Mouse (Mus musculus): ENCODE data around the gene Gm28038. TPM values are rescaled to one million over a fixed set of nuclear protein-coding genes. Genes with fewer than 3 reads are reported as not detected.

Gm28038 gene
- not detected in 2 replicates for polyA plus RNA-seq (2015; fragmentation: Nextera tagmentation; extraction: Ambion mirVana)

DNA sequence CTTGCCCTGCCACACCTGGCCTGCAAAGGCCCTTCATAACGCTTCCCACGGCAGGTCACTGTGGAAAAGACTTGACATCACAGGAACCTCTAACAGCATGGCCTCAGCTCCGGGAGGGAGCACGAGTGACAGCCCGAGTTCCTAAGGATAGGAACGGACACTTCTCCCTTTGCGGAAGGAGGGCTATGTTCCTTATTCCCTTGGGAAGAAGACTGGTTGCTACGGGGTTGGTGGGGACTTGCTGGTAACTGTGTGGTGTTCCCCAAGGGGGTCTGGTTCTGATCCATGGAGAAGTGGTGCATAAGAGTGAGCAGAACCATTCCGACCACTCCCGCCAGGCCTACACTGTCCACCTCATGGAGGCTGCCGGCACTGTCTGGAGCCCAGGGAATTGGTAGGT is at the start of gene Gm28038:
Gene Gm28038 (plus strand): TSS at position 301 of the 400 bp plus-strand sequence.
- Histone ChIP-seq H3K4me3 (ENCODE audit: low read length) (no peak within 1 kb of the TSS), H3K27ac (ENCODE audit: low read length) (no peak within 1 kb of the TSS), H3K9me3 (ENCODE audit: control insufficient read depth, low read length) (no peaks in the 10 kb centered on the region), H3K27me3 (replicated peaks; ENCODE audit: control insufficient read depth, insufficient read depth, low read length) (no peaks in the 10 kb centered on the region), H3K4me1 (ENCODE audit: control insufficient read depth, insufficient read depth, low read length) (peaks cover 8% of the 10 kb centered on the region), H3K4me2 (ENCODE audit: low read depth, low read length) (no peak within 1 kb of the TSS), H3K36me3 (ENCODE audit: control insufficient read depth, insufficient read depth, low read length) (no peaks in the 10 kb centered on the region), H3K9ac (ENCODE audit: low read depth, low read length) (0 out of 2 replicates have a peak within 1 kb of the TSS, but pooled peaks have one; percentile 8)
- no peak for ATAC-seq
- WGBS, result 89% methylated on average over 11 of the region's 11 CpGs

DNA sequence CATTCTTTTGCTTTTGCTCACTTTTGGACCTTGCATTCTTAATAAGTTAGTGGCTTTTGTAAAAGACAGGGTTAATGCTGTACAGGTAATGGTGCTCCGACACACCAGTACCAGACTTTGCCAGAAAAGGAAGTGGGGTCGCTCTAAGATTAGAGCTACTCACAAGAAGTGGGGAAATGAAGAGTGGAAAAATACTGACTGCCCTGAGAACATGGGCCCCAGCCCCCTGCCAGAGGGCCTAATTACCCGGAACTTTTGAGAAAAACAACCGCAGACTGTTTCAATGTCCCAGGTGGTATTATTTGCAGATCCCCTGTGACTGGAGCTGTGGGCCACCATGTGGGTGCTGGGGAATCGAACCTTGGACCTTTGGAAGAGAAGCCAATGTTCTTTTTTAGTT is 45.2 kb upstream of the Gm28038 start:
- H3K27ac ChIP-seq (ENCODE audit: low read length), result no peak overlapping the region
- WGBS, result 72% methylated on average over 5 of the region's 5 CpGs

DNA sequence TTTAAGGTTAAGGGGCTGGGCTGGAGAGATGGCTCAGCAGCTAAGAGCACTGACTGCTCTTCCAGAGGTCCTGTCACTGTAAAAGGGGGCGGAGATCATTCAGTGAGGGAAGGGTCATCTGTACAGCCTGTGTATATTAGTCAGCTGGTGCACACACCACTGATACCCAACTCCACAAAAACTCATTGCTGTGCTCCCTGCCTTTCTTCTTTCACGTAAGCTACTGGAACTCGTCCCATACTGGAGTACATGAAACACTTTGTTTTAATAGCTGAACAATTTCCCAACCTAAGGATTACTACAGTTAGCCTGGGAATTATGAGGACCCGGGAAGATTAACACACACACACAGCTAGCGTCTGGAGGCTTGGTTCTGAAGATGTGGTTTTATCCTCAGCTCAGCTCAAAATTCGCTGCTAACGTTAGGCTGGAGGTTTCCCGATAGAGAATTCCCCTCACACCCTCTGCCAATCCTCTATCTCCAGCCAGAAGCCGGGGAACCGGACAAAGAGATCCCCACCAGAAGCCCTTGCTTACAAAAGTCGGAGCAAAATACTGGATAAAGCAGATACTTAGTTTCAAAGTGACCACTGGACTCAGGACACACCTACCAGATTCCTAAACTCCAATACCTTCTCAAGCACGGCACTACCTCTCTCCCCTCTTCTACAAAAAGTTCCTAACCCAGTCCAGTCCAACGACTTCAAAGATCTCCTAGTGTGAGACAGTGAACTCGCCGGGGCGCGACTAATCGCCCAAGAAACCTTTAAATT is 44.2 kb upstream of the Gm28038 start:
- H3K36me3 ChIP-seq (ENCODE audit: control insufficient read depth, insufficient read depth, low read length), result peaks cover 10% of the 10 kb centered on the region
- peak overlapping the region; percentile 76 for H3K4me3 ChIP-seq (ENCODE audit: low read length)
- no peaks in the 10 kb centered on the region for H3K27me3 ChIP-seq (replicated peaks; ENCODE audit: control insufficient read depth, insufficient read depth, low read length)
- WGBS, result 3% methylated on average over 18 of the region's 18 CpGs
- H3K4me2 ChIP-seq (ENCODE audit: low read depth, low read length), result peak overlapping the region; percentile 66
- H3K4me1 ChIP-seq (ENCODE audit: control insufficient read depth, insufficient read depth, low read length), result peaks cover 28% of the 10 kb centered on the region
- ATAC-seq, result peak; percentile 3; the same call in 1 of the 2 replicates
- peak overlapping the region; percentile 74 for H3K27ac ChIP-seq (ENCODE audit: low read length)
- H3K9me3 ChIP-seq (ENCODE audit: control insufficient read depth, low read length), result no peaks in the 10 kb centered on the region
- peak overlapping the region; percentile 73 for H3K9ac ChIP-seq (ENCODE audit: low read depth, low read length)

More for the DNA sequence above, 45.2 kb upstream of the Gm28038 start:
- Histone ChIP-seq H3K9ac (ENCODE audit: low read depth, low read length) (no peak overlapping the region), H3K4me2 (ENCODE audit: low read depth, low read length) (no peak overlapping the region), H3K4me3 (ENCODE audit: low read length) (no peak overlapping the region), H3K9me3 (ENCODE audit: control insufficient read depth, low read length) (no peaks in the 10 kb centered on the region), H3K27me3 (replicated peaks; ENCODE audit: control insufficient read depth, insufficient read depth, low read length) (no peaks in the 10 kb centered on the region), H3K4me1 (ENCODE audit: control insufficient read depth, insufficient read depth, low read length) (peaks cover 27% of the 10 kb centered on the region), H3K36me3 (ENCODE audit: control insufficient read depth, insufficient read depth, low read length) (peaks cover under 1% of the 10 kb centered on the region; the same call in 1 of the 2 replicates)
- ATAC-seq, result no peak

DNA sequence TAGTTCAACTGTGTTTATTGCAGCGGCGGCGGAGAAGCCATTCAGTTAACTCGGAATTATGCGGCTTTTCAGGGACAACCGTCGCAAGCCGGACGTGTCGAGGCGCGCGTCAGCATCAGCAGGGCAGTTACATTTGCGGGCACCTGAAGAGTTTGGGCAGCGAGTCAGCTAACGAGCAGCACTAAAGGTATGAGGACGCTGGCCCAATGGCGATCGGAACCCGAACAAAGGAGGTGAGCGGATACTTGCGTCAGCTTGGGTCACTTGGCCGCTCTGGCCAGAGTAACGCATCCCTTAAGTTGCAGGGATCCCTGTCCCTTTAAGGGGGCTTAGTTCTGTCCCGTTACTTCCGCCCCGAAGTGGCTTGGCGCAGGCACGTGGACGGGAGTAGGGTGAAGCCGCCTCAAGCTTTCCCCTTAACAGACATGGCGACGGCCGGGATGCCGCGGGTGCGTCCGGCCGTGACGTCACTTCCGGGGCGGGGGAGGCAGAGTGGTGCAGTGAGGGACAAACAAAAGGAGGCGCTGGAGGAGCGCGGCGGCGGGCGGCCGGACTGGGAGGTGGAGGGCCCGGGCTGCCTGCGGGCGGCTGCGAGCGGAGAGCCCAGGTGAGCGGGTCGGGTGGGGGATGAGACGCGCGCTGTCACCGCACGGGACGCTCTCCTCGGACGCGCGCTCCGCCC is 43.5 kb upstream of the Gm28038 start, which contains the start of gene Lrrc8a:
Gene Lrrc8a (plus strand): TSS at position 517 of the 682 bp plus-strand sequence.
- H3K27me3 ChIP-seq (replicated peaks; ENCODE audit: control insufficient read depth, insufficient read depth, low read length), result no peaks in the 10 kb centered on the region
- WGBS, result under 1% methylated on average over 54 of the region's 67 CpGs

DNA sequence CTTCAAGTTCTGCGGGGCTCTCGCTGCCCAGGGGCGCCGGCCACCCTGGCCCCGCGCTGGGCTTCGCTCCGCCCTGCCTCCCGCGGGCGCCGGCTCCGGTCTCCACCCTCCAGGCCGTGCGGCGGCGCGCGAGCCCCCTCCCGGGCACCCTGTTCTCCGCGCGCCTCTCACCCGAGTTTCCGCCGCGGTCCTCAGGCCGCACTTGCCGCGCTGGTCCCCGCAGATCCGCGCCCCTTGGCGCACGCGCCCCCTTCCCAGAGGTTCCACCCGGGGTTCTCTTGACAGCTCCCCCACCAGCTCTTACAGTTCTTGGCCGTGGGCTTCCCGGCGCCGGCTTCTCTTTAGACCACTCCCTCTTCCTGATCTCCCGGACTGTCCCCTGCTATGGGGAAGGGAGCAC is 43.0 kb upstream of the Gm28038 start:
- 0% methylated on average over 33 of the region's 42 CpGs for WGBS
- H3K27me3 ChIP-seq (replicated peaks; ENCODE audit: control insufficient read depth, insufficient read depth, low read length), result no peaks in the 10 kb centered on the region
- H3K9ac ChIP-seq (ENCODE audit: low read depth, low read length), result peak overlapping the region; percentile 92
- H3K4me3 ChIP-seq (ENCODE audit: low read length), result peak overlapping the region; percentile 76
- H3K4me1 ChIP-seq (ENCODE audit: control insufficient read depth, insufficient read depth, low read length), result peaks cover 28% of the 10 kb centered on the region
- ATAC-seq, result peak; percentile 89
- H3K36me3 ChIP-seq (ENCODE audit: control insufficient read depth, insufficient read depth, low read length), result peaks cover 12% of the 10 kb centered on the region
- H3K9me3 ChIP-seq (ENCODE audit: control insufficient read depth, low read length), result no peaks in the 10 kb centered on the region
- peak overlapping the region; percentile 91 for H3K27ac ChIP-seq (ENCODE audit: low read length)
- H3K4me2 ChIP-seq (ENCODE audit: low read depth, low read length), result peak overlapping the region; percentile 66

More for the DNA sequence above, 43.5 kb upstream of the Gm28038 start, which contains the start of gene Lrrc8a:
- Histone ChIP-seq H3K4me2 (ENCODE audit: low read depth, low read length) (peak within 1 kb of the TSS; percentile 66), H3K9me3 (ENCODE audit: control insufficient read depth, low read length) (no peaks in the 10 kb centered on the region), H3K4me3 (ENCODE audit: low read length) (peak within 1 kb of the TSS; percentile 76), H3K9ac (ENCODE audit: low read depth, low read length) (peak within 1 kb of the TSS; percentile 92), H3K27ac (ENCODE audit: low read length) (peak within 1 kb of the TSS; percentile 91), H3K36me3 (ENCODE audit: control insufficient read depth, insufficient read depth, low read length) (peaks cover 12% of the 10 kb centered on the region), H3K4me1 (ENCODE audit: control insufficient read depth, insufficient read depth, low read length) (peaks cover 28% of the 10 kb centered on the region)
- ATAC-seq, result peak; percentile 94

DNA sequence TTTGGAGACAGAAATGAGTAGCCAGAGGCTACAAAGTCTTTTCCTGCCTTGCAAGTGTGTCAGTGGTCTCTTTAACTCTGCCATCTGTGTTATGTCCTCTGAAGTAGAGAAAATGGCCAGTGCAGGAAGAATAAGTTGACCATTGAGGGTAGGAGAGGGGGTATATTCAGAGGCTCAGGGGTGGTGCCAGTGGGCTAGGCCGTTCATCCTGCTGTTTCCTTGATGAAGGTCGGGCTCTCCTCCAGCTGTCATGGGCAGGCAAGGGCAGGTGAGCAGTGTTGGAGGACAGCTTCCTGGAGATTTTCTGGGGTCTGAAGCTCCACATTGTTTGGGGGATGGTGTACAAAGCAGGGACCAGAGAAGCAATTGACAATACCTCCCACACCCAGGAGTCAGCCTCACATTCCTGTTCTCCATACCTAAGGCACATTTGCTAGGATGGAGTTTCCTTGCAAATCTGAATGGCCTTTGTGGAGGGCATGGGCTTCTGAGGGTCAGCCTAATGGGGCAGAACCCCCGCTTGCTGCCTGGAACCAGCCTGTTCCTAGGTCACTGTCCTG is 41.9 kb upstream of the Gm28038 start:
- H3K36me3 ChIP-seq (ENCODE audit: control insufficient read depth, insufficient read depth, low read length), result peaks cover 15% of the 10 kb centered on the region
- peak overlapping the region; percentile 92 for H3K9ac ChIP-seq (ENCODE audit: low read depth, low read length)
- H3K4me3 ChIP-seq (ENCODE audit: low read length), result peak overlapping the region; percentile 76
- H3K4me2 ChIP-seq (ENCODE audit: low read depth, low read length), result peak overlapping the region; percentile 66
- H3K27me3 ChIP-seq (replicated peaks; ENCODE audit: control insufficient read depth, insufficient read depth, low read length), result no peaks in the 10 kb centered on the region
- H3K27ac ChIP-seq (ENCODE audit: low read length), result peak overlapping the region; percentile 91
- H3K9me3 ChIP-seq (ENCODE audit: control insufficient read depth, low read length), result no peaks in the 10 kb centered on the region
- no peak for ATAC-seq
- H3K4me1 ChIP-seq (ENCODE audit: control insufficient read depth, insufficient read depth, low read length), result peaks cover 31% of the 10 kb centered on the region
- WGBS, result 60% methylated on average over 3 of the region's 3 CpGs

DNA sequence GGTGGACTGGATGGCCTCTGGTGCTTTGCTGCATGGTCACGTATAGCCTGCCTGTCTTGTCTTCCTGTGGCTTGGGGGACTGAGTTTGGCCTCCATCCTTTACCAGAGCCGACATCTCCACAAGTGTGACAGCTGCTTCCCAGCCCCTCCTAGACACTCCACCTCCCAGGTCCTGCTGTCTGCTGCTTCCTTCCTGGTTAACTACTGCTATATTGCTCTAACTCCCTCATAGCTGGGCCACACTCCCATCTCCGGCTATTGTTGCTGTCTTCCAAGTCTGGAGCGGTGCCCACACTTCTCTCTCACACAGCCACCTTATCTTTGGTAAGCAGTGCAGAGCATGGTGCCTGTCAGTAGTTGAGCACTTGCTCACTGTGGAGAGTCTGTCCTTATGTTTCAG is 41.1 kb upstream of the Gm28038 start:
- peaks cover 17% of the 10 kb centered on the region for H3K36me3 ChIP-seq (ENCODE audit: control insufficient read depth, insufficient read depth, low read length)
- H3K4me3 ChIP-seq (ENCODE audit: low read length), result no peak overlapping the region
- peak overlapping the region; percentile 8; the same call in 1 of the 2 replicates for H3K9ac ChIP-seq (ENCODE audit: low read depth, low read length)
- no peak for ATAC-seq
- WGBS, result 59% methylated on average over 4 of the region's 4 CpGs
- H3K4me1 ChIP-seq (ENCODE audit: control insufficient read depth, insufficient read depth, low read length), result peaks cover 37% of the 10 kb centered on the region
- peak overlapping the region; percentile 91 for H3K27ac ChIP-seq (ENCODE audit: low read length)
- H3K9me3 ChIP-seq (ENCODE audit: control insufficient read depth, low read length), result no peaks in the 10 kb centered on the region
- no peaks in the 10 kb centered on the region for H3K27me3 ChIP-seq (replicated peaks; ENCODE audit: control insufficient read depth, insufficient read depth, low read length)
- H3K4me2 ChIP-seq (ENCODE audit: low read depth, low read length), result peak overlapping the region; percentile 66; the same call in 1 of the 2 replicates

DNA sequence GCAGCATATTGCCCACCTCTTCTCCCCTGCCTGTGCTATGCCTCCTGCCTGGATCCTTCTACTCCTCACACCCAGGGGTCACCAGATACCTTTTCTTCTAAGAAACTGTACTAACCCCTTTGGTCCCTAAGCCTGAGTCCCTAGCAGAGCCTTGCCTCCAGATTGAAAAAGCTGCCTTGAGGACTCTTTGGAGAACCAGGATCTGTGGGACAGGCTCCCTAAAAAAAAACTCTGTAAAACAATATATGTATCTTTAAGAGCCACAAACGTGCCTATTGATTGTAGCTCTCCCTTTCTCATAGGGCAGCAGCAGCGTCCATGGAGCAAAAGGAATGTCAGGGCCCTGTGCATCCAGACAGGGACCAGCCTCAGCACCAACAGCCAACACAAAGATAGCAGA is 40.6 kb upstream of the Gm28038 start, which contains the start of gene Gm28035:
Gene Gm28035 (plus strand): TSS at position 301 of the 400 bp plus-strand sequence.
- Histone ChIP-seq H3K4me2 (ENCODE audit: low read depth, low read length) (peak within 1 kb of the TSS; percentile 66), H3K36me3 (ENCODE audit: control insufficient read depth, insufficient read depth, low read length) (peaks cover 20% of the 10 kb centered on the region), H3K9me3 (ENCODE audit: control insufficient read depth, low read length) (no peaks in the 10 kb centered on the region), H3K27ac (ENCODE audit: low read length) (peak within 1 kb of the TSS; percentile 91), H3K4me3 (ENCODE audit: low read length) (peak within 1 kb of the TSS; percentile 76; the same call in 1 of the 2 replicates), H3K27me3 (replicated peaks; ENCODE audit: control insufficient read depth, insufficient read depth, low read length) (no peaks in the 10 kb centered on the region), H3K4me1 (ENCODE audit: control insufficient read depth, insufficient read depth, low read length) (peaks cover 37% of the 10 kb centered on the region), H3K9ac (ENCODE audit: low read depth, low read length) (peak within 1 kb of the TSS; percentile 92; the same call in 1 of the 2 replicates)
- 69% methylated on average over 2 of the region's 2 CpGs for WGBS
- ATAC-seq, result no peak

DNA sequence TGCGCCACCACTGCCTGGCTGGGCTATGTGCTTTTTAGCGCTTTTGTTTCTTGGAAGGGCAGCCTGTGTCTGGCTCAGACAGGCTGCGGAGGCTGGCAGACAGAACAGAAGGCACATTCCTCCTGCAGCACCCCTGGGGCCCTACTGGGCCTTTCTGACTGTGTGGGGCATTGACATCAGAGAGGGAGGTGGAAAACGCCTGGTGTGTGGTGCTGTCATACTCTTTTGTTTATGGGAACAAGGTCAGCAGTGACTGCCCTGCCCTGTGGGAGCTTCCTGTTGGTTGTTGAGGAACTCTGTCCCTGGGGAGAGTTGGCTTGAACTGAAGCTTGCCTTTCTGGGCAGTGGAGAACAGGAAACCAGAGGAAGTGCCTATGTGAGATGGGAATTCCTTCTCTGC is 38.3 kb upstream of the Gm28038 start:
- peak overlapping the region; percentile 42 for H3K27ac ChIP-seq (ENCODE audit: low read length)

More for the DNA sequence above, 38.3 kb upstream of the Gm28038 start:
- peaks cover 38% of the 10 kb centered on the region for H3K4me1 ChIP-seq (ENCODE audit: control insufficient read depth, insufficient read depth, low read length)
- no peak overlapping the region for H3K9ac ChIP-seq (ENCODE audit: low read depth, low read length)
- peaks cover 22% of the 10 kb centered on the region for H3K36me3 ChIP-seq (ENCODE audit: control insufficient read depth, insufficient read depth, low read length)
- H3K9me3 ChIP-seq (ENCODE audit: control insufficient read depth, low read length), result no peaks in the 10 kb centered on the region
- H3K4me2 ChIP-seq (ENCODE audit: low read depth, low read length), result no peak overlapping the region
- 44% methylated on average over 4 of the region's 4 CpGs for WGBS
- no peak for ATAC-seq
- H3K27me3 ChIP-seq (replicated peaks; ENCODE audit: control insufficient read depth, insufficient read depth, low read length), result no peaks in the 10 kb centered on the region
- no peak overlapping the region for H3K4me3 ChIP-seq (ENCODE audit: low read length)

All from intestine, embryonic 16.5 days (tissue).